Mouse (Mus musculus) CH12.LX (cell line): ENCODE results near the gene Psmb11.

ENCODE experiments used
- CHD1 ChIP-seq: IDR thresholded peaks from 2 replicates; pipeline ENCODE4 v1.6.1; 2012; ENCODE audit warnings: low read depth, low read length, improper control_type of control experiment, inconsistent platforms
- CTCF ChIP-seq, 2 experiments: IDR thresholded peaks in 1 of 2; conservative IDR thresholded peaks in 1 of 2; 2 replicates each; pipeline ENCODE4 v1.5.1; 2011 to 2012; ENCODE audit warnings: low read depth in 2 of 2, low read length in 2 of 2, improper control_type of control experiment in 1 of 2, inconsistent platforms in 1 of 2, mild to moderate bottlenecking in 1 of 2, moderate library complexity in 1 of 2
- EP300 ChIP-seq: IDR thresholded peaks from 2 replicates; pipeline ENCODE4 v1.6.1; 2011; ENCODE audit warnings: low read length, improper control_type of control experiment
- MXI1 ChIP-seq: IDR thresholded peaks from 2 replicates; pipeline ENCODE4 v1.6.1; 2011; ENCODE audit warnings: mild to moderate bottlenecking, low read depth, low read length, improper control_type of control experiment
- MYC ChIP-seq: IDR thresholded peaks from 2 replicates; pipeline ENCODE4 v1.6.1; 2011; ENCODE audit warnings: low read depth, mild to moderate bottlenecking, improper control_type of control experiment, low read length
- POLR2A ChIP-seq: IDR thresholded peaks from 2 replicates; pipeline ENCODE4 v1.6.1; 2011; ENCODE audit warnings: low read depth, mild to moderate bottlenecking, improper control_type of control experiment, low read length
- RCOR1 ChIP-seq: conservative IDR thresholded peaks from 2 replicates; pipeline ENCODE4 v1.6.1; 2012; ENCODE audit warnings: low read depth, mild to moderate bottlenecking, inconsistent platforms, low read length, improper control_type of control experiment
- SMC3 ChIP-seq: IDR thresholded peaks from 2 replicates; pipeline ENCODE4 v1.6.1; 2011; ENCODE audit warnings: low read depth, low read length, improper control_type of control experiment
- ZC3H11A ChIP-seq: IDR thresholded peaks from 2 replicates; pipeline ENCODE4 v1.6.1; 2012; ENCODE audit warnings: low read depth, mild to moderate bottlenecking, inconsistent platforms, low read length, improper control_type of control experiment
- ZKSCAN1 ChIP-seq: IDR thresholded peaks from 2 replicates; pipeline ENCODE4 v1.6.1; 2012; ENCODE audit warnings: low read depth, inconsistent platforms, low read length, improper control_type of control experiment, borderline replicate concordance
- ZMIZ1 ChIP-seq: IDR thresholded peaks from 2 replicates; pipeline ENCODE4 v1.6.1; 2012; ENCODE audit warnings: low read depth, mild to moderate bottlenecking, inconsistent platforms, low read length, improper control_type of control experiment

- TF ChIP-seq MXI1, result no peak
- TF ChIP-seq ZMIZ1, result no peak
- no peak for TF ChIP-seq RCOR1
- TF ChIP-seq CTCF (conservative IDR thresholded peaks at IDR 0.05 in 1 of 2, IDR thresholded peaks at IDR 0.05 in 1 of 2; ENCODE audit: low read depth in 2 of 2, low read length in 2 of 2), result no peak
- no peak for TF ChIP-seq ZKSCAN1
- no peak for TF ChIP-seq EP300
- TF ChIP-seq ZC3H11A, result no peak
- no peak for TF ChIP-seq MYC
- no peak for TF ChIP-seq SMC3
- no peak for TF ChIP-seq POLR2A
- no peak for TF ChIP-seq CHD1
Measured at GRCm38 (mm10) chr14:54576241-54577088, 44.8 kb upstream of the Psmb11 start.
